Mouse (Mus musculus): Measurements from ENCODE around the gene Pitpnm2. TPM values are rescaled to one million over a fixed set of nuclear protein-coding genes. Genes with fewer than 3 reads are reported as not detected.

Pitpnm2 gene
- polyA plus RNA-seq, 1 experiment from 2014 or later: 6.2 TPM

DNA sequence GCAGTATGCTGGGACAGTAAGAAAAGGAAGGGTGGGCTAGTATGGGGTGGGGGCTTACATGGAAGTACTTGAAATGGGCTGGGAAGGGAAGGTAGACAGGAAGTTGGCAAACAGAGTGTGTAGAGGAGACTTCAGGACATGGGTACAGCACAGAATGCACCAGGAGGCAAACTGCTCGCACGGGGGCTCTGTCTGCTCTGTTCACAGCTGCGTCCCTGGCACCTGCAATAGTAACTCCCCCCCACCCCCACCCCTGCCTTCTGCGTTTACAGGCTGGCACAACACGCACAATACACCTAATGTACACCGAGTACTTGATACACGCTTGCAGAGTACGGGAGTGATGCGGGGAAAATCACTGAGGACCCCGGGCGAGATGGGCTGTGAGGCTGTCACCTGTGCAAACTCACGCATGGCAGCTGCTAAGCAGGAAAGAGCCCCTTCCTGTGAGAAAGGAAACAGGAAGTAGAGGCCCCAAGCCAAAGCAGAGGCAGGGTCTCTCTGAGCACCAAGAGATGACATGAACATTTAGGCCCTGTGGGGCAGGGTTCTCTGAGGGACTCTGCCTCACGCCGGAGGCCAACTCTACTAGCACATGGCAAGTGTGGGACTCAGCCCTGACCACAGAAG is 34.9 kb downstream of the Pitpnm2 start:
- Histone ChIP-seq H3K36me3 (ENCODE audit: control insufficient read depth, insufficient read depth, low read length) (no peaks in the 10 kb centered on the region), H3K9me3 (ENCODE audit: control insufficient read depth, low read length) (no peaks in the 10 kb centered on the region), H3K27me3 (replicated peaks; ENCODE audit: control insufficient read depth, insufficient read depth, low read length) (no peaks in the 10 kb centered on the region), H3K9ac (ENCODE audit: low read length) (no peak overlapping the region), H3K27ac (ENCODE audit: low read depth) (peak overlapping the region; percentile 18; the same call in 1 of the 2 replicates), H3K4me3 (ENCODE audit: low read depth, low read length) (no peak overlapping the region), H3K4me2 (ENCODE audit: low read length) (no peak overlapping the region), H3K4me1 (replicated peaks; ENCODE audit: control insufficient read depth, insufficient read depth, low read length) (no peaks in the 10 kb centered on the region)
- ATAC-seq (replicated peaks; ENCODE audit: low FRiP score, low TSS enrichment, low read depth) (no peak), DNase-seq (ENCODE audit: low spot score) (no peak)
- 78% methylated on average over 14 of the region's 14 CpGs for WGBS

DNA sequence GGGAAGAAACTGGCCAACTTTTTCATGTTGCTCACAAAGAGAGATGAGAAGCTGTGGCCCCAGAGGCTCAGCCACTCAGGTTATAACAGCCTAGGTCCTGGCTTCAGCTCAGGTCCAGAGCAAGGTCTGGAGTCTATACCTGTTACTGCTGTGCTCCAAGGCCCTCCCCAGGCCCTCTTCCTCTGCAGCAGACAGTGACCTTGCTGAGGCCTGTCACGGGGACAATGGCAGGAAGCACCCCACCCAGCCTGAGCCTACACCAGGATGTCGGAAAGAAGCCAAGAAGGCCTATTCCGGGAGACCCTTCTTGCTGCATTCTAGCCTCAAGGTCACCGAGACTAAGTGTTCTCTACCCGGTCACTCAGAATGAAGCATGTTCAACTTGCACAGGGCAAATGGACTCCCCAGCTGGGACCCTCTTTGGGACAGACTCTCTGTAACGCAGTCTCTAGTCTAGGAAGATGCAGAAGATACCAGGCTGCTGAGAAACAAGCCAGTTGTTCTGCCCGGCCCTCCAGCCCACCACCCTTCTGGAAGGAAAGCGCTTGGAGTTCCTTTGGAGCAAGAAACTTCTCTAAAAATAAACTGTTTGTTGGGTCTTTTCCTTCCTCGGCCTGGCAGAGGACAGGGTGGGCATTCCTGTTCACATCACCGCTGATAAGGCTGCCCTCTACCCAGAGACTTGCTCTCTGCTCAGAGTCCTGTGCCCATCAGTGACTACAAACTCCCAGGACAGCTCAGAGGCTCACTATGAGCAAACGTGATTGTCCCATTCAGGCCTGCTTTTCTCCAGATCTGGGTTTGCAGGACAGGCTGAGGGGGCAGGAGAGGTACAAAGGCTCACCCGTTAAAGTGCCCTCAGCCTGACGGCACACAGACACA is 35.7 kb downstream of the Pitpnm2 start:
- Histone ChIP-seq H3K27me3 (replicated peaks; ENCODE audit: control insufficient read depth, insufficient read depth, low read length) (no peaks in the 10 kb centered on the region), H3K9me3 (ENCODE audit: control insufficient read depth, low read length) (no peaks in the 10 kb centered on the region), H3K4me2 (ENCODE audit: low read length) (no peak overlapping the region), H3K4me3 (ENCODE audit: low read depth, low read length) (no peak overlapping the region), H3K27ac (ENCODE audit: low read depth) (peak overlapping the region; percentile 51; the same call in 1 of the 2 replicates), H3K36me3 (ENCODE audit: control insufficient read depth, insufficient read depth, low read length) (no peaks in the 10 kb centered on the region), H3K4me1 (replicated peaks; ENCODE audit: control insufficient read depth, insufficient read depth, low read length) (no peaks in the 10 kb centered on the region), H3K9ac (ENCODE audit: low read length) (no peak overlapping the region)
- ATAC-seq (replicated peaks; ENCODE audit: low FRiP score, low TSS enrichment, low read depth) (no peak), DNase-seq (ENCODE audit: low spot score) (no peak)
- WGBS: 77% methylated on average over 13 of the region's 13 CpGs

DNA sequence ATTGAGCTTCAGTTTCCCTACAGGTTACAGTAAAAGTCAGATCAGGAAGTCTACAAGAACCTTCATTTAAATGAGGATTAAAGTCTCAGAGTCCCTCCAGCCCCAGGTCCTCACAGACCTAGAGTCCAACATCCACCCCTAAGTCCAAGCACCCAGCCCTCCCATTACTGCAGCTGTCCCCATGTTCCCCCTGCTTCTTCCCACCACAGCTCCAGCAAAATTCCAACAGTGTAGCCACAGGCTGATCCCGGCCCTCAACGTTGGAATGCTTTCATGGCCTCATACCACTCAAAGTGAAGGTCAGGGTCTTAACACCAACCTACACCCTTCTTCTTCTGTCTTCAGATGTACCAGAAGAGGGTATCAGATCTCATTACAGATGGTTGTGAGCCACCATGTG is 37.9 kb downstream of the Pitpnm2 start:
- no peaks in the 10 kb centered on the region for H3K9me3 ChIP-seq (ENCODE audit: control insufficient read depth, low read length)
- H3K4me2 ChIP-seq (ENCODE audit: low read length): no peak overlapping the region
- H3K4me3 ChIP-seq (ENCODE audit: low read depth, low read length): no peak overlapping the region
- ATAC-seq (replicated peaks; ENCODE audit: low FRiP score, low TSS enrichment, low read depth): no peak
- 94% methylated on average over 2 of the region's 2 CpGs for WGBS
- no peak for DNase-seq (ENCODE audit: low spot score)
- H3K4me1 ChIP-seq (replicated peaks; ENCODE audit: control insufficient read depth, insufficient read depth, low read length): peaks cover 13% of the 10 kb centered on the region
- no peaks in the 10 kb centered on the region for H3K36me3 ChIP-seq (ENCODE audit: control insufficient read depth, insufficient read depth, low read length)
- H3K27ac ChIP-seq (ENCODE audit: low read depth): no peak overlapping the region
- no peak overlapping the region for H3K9ac ChIP-seq (ENCODE audit: low read length)
- no peaks in the 10 kb centered on the region for H3K27me3 ChIP-seq (replicated peaks; ENCODE audit: control insufficient read depth, insufficient read depth, low read length)

DNA sequence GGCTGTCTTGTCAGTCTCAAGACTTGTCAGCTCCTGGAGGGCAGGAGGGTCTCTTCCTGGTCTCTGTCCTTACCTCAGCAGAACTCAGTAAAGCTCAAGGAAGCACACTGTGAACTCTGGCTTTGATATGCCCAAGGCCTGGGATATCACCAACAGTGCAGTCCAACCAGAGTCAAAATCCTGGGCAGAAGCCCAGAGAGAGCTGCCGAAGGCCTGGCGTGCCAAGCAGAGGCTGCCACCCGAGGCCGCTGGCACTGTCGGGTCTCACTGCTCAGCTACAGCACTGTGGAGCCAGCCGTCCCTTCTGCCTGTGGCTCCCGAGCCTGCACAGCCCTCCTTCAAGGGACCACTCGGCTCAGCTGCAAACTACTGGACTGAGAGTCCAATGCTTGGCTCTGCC is 38.3 kb downstream of the Pitpnm2 start:
- H3K27ac ChIP-seq (ENCODE audit: low read depth): no peak overlapping the region
- no peak overlapping the region for H3K4me2 ChIP-seq (ENCODE audit: low read length)
- DNase-seq (ENCODE audit: low spot score) (no peak), ATAC-seq (replicated peaks; ENCODE audit: low FRiP score, low TSS enrichment, low read depth) (no peak)
- no peaks in the 10 kb centered on the region for H3K9me3 ChIP-seq (ENCODE audit: control insufficient read depth, low read length)
- H3K36me3 ChIP-seq (ENCODE audit: control insufficient read depth, insufficient read depth, low read length): no peaks in the 10 kb centered on the region
- no peaks in the 10 kb centered on the region for H3K27me3 ChIP-seq (replicated peaks; ENCODE audit: control insufficient read depth, insufficient read depth, low read length)
- no peak overlapping the region for H3K4me3 ChIP-seq (ENCODE audit: low read depth, low read length)
- 88% methylated on average over 8 of the region's 8 CpGs for WGBS
- no peak overlapping the region for H3K9ac ChIP-seq (ENCODE audit: low read length)
- H3K4me1 ChIP-seq (replicated peaks; ENCODE audit: control insufficient read depth, insufficient read depth, low read length): peaks cover 17% of the 10 kb centered on the region

DNA sequence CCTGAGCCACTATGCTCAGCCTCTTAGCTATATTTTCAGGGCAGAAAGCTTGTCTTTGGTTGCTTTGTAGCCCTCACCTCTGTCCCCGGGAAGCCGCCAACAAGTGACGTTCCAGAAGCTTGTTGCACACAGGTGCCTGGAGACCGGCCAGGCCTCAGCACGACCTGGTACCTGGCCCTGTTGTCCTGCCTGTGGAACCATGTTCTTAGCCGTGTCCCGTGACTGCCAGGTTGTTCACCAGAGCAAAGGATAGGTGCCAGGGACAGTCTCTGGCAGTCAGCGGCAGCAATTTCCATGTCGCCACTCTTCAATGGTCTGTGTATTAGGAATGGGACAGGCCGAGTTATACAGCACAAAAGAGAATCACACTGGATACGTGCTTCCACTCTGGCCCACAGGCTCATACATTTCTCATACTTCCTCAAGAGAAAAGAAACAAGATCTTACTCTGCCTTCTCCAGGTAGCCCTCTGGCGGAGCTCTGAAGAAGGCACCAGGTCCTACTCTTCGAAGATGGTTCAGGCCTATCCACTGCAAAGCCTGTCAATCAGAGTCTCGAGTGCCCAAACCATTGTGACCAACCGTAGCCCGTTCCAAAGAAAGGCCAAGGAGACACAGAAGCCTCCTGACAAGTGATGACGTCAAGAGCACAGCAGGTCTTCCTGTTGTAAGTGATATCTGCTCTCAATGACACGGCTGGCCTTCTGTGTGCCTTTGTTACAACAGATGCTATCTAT is 39.1 kb downstream of the Pitpnm2 start:
- Histone ChIP-seq H3K9me3 (ENCODE audit: control insufficient read depth, low read length) (no peaks in the 10 kb centered on the region), H3K36me3 (ENCODE audit: control insufficient read depth, insufficient read depth, low read length) (no peaks in the 10 kb centered on the region), H3K27me3 (replicated peaks; ENCODE audit: control insufficient read depth, insufficient read depth, low read length) (no peaks in the 10 kb centered on the region), H3K9ac (ENCODE audit: low read length) (no peak overlapping the region), H3K4me2 (ENCODE audit: low read length) (no peak overlapping the region), H3K27ac (ENCODE audit: low read depth) (no peak overlapping the region), H3K4me3 (ENCODE audit: low read depth, low read length) (no peak overlapping the region), H3K4me1 (replicated peaks; ENCODE audit: control insufficient read depth, insufficient read depth, low read length) (peaks cover 19% of the 10 kb centered on the region)
- 83% methylated on average over 18 of the region's 18 CpGs for WGBS
- DNase-seq (ENCODE audit: low spot score) (no peak), ATAC-seq (replicated peaks; ENCODE audit: low FRiP score, low TSS enrichment, low read depth) (no peak)

DNA sequence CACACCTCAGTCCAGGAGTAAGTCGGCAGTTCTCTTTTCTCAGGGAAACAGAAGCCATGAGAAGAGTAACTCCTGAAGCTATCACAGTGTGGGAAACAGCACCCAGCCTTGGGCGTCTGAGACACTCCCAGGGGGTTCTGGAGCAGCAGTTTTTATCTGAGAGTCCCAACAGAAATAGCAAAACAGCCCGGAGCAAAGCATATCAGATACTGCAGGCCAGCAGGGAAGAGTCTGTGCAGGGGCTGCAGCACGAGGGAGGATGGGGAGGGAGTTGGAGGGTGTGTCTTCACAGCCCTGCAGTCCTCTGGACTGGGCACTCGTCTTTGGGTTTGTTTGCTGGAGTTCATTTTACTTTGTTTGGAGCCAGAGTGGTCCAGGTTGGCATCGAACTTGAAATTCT is 39.7 kb downstream of the Pitpnm2 start:
- no peaks in the 10 kb centered on the region for H3K9me3 ChIP-seq (ENCODE audit: control insufficient read depth, low read length)
- ATAC-seq (replicated peaks; ENCODE audit: low FRiP score, low TSS enrichment, low read depth) (no peak), DNase-seq (ENCODE audit: low spot score) (no peak)
- H3K4me3 ChIP-seq (ENCODE audit: low read depth, low read length): no peak overlapping the region
- peaks cover 19% of the 10 kb centered on the region for H3K4me1 ChIP-seq (replicated peaks; ENCODE audit: control insufficient read depth, insufficient read depth, low read length)
- no peak overlapping the region for H3K9ac ChIP-seq (ENCODE audit: low read length)
- H3K36me3 ChIP-seq (ENCODE audit: control insufficient read depth, insufficient read depth, low read length): no peaks in the 10 kb centered on the region
- 62% methylated on average over 6 of the region's 6 CpGs for WGBS
- no peak overlapping the region for H3K27ac ChIP-seq (ENCODE audit: low read depth)
- no peaks in the 10 kb centered on the region for H3K27me3 ChIP-seq (replicated peaks; ENCODE audit: control insufficient read depth, insufficient read depth, low read length)
- H3K4me2 ChIP-seq (ENCODE audit: low read length): no peak overlapping the region

DNA sequence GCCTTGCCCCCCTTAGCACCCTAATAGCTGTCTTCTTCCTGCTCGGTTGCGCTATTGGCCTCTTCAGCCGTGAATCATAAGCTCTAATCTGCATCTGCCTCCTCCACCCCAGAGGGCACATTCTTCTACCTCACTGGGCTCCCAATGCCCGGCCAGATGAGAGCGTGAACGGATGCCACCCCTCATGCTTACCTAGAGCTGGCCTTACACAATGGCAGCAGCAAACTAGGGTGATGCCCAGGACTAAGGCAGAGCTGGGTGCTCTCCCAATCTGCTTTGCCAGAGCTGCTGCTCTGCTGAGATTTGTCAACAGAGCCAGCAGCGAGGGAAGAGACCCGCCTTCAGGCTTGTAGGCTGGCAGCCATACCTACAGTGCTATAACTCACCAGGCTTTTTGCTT is 41.5 kb downstream of the Pitpnm2 start:
- DNase-seq (ENCODE audit: low spot score): no peak
- Histone ChIP-seq H3K36me3 (ENCODE audit: control insufficient read depth, insufficient read depth, low read length) (no peaks in the 10 kb centered on the region), H3K27me3 (replicated peaks; ENCODE audit: control insufficient read depth, insufficient read depth, low read length) (no peaks in the 10 kb centered on the region), H3K9me3 (ENCODE audit: control insufficient read depth, low read length) (no peaks in the 10 kb centered on the region), H3K4me3 (ENCODE audit: low read depth, low read length) (no peak overlapping the region), H3K9ac (ENCODE audit: low read length) (no peak overlapping the region), H3K4me2 (ENCODE audit: low read length) (no peak overlapping the region), H3K4me1 (replicated peaks; ENCODE audit: control insufficient read depth, insufficient read depth, low read length) (peaks cover 25% of the 10 kb centered on the region), H3K27ac (ENCODE audit: low read depth) (no peak overlapping the region)
- no peak for ATAC-seq (replicated peaks; ENCODE audit: low FRiP score, low TSS enrichment, low read depth)
- WGBS: 67% methylated on average over 8 of the region's 8 CpGs

DNA sequence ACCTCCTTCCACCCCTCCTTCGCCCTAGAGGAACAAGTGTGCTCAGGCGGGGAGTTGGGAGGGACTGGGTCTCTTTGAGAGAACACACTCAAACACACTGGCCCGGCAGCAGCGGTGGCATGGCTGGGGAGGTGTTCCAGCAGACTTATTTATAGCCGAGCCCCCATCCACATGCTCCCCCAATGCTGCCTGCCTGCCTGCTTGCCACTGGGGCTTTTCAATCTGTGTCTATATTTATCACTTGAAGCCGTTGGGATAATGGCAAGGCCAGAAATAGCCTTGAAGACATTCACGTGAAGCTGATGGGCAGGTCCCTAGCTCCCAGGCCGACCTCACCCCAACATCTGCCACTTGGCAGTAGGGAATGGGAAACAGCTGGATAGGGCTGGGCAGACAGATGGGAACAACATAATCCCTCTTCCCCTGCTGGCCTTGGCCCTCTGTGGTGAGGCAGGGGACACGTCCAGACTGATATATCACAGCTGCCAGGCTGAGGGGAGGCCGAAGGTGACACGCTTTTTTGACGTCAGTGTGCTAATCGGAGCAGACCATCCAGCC is 43.0 kb downstream of the Pitpnm2 start:
- peaks cover 36% of the 10 kb centered on the region for H3K4me1 ChIP-seq (replicated peaks; ENCODE audit: control insufficient read depth, insufficient read depth, low read length)
- no peak overlapping the region for H3K4me3 ChIP-seq (ENCODE audit: low read depth, low read length)
- H3K9me3 ChIP-seq (ENCODE audit: control insufficient read depth, low read length): no peaks in the 10 kb centered on the region
- ATAC-seq (replicated peaks; ENCODE audit: low FRiP score, low TSS enrichment, low read depth) (no peak), DNase-seq (ENCODE audit: low spot score) (no peak)
- H3K9ac ChIP-seq (ENCODE audit: low read length): no peak overlapping the region
- no peaks in the 10 kb centered on the region for H3K36me3 ChIP-seq (ENCODE audit: control insufficient read depth, insufficient read depth, low read length)
- no peak overlapping the region for H3K4me2 ChIP-seq (ENCODE audit: low read length)
- H3K27ac ChIP-seq (ENCODE audit: low read depth): no peak overlapping the region; the same call in 1 of the 2 replicates
- WGBS: 37% methylated on average over 13 of the region's 13 CpGs
- no peaks in the 10 kb centered on the region for H3K27me3 ChIP-seq (replicated peaks; ENCODE audit: control insufficient read depth, insufficient read depth, low read length)

Measured in intestine, embryonic 14.5 days (tissue).